Mouse (Mus musculus): ENCODE results near the gene Tmem179. TPM values are rescaled to one million over a fixed set of nuclear protein-coding genes. Genes with fewer than 3 reads are reported as not detected.
A peak's percentile ranks its signal among the peaks of the same experiment; 100 is the strongest.

The Tmem179 gene
- polyA plus RNA-seq, 1 experiment from 2014 or later, result 2.8 TPM

GRCm38 (mm10) chr12:112546110-112546509, 29.6 kb upstream of the Tmem179 start:
- Histone ChIP-seq H3K9me3 (replicated peaks) (no peaks in the 10 kb centered on the region), H3K4me3 (no peak overlapping the region), H3K27me3 (ENCODE audit: low read depth, poor library complexity, severe bottlenecking) (peaks cover 18% of the 10 kb centered on the region), H3K36me3 (no peaks in the 10 kb centered on the region), H3K27ac (replicated peaks) (no peak overlapping the region; the same call in 1 of the 2 replicates), H3K4me1 (peaks cover 65% of the 10 kb centered on the region)
- WGBS, result 91% methylated on average over 8 of the region's 8 CpGs
- no peak for DNase-seq (ENCODE audit: low spot score)

- 31% methylated on average over 12 of the region's 12 CpGs for WGBS
- DNase-seq (ENCODE audit: low spot score), result peak; percentile 33
- Histone ChIP-seq H3K36me3 (no peaks in the 10 kb centered on the region), H3K4me1 (peaks cover 66% of the 10 kb centered on the region), H3K9me3 (replicated peaks) (no peaks in the 10 kb centered on the region), H3K27me3 (ENCODE audit: low read depth, poor library complexity, severe bottlenecking) (peaks cover 21% of the 10 kb centered on the region), H3K27ac (replicated peaks) (peak overlapping the region; percentile 76), H3K4me3 (no peak overlapping the region)
Measured at GRCm38 (mm10) chr12:112544946-112545701, 28.6 kb upstream of the Tmem179 start.

GRCm38 (mm10) chr12:112543941-112544340, 27.4 kb upstream of the Tmem179 start:
- WGBS, result 77% methylated on average over 9 of the region's 9 CpGs
- H3K4me3 ChIP-seq, result no peak overlapping the region
- H3K4me1 ChIP-seq, result peaks cover 65% of the 10 kb centered on the region
- H3K9me3 ChIP-seq (replicated peaks), result no peaks in the 10 kb centered on the region
- no peak for DNase-seq (ENCODE audit: low spot score)
- peaks cover 31% of the 10 kb centered on the region for H3K27me3 ChIP-seq (ENCODE audit: low read depth, poor library complexity, severe bottlenecking)
- H3K36me3 ChIP-seq, result no peaks in the 10 kb centered on the region
- H3K27ac ChIP-seq (replicated peaks), result 0 out of 2 replicates have a peak overlapping the region, but pooled peaks have one; percentile 20

GRCm38 (mm10) chr12:112542920-112543300, 26.4 kb upstream of the Tmem179 start:
- Histone ChIP-seq H3K27ac (replicated peaks) (peak overlapping the region; percentile 80), H3K4me3 (peak overlapping the region; percentile 9; the same call in 1 of the 2 replicates), H3K36me3 (no peaks in the 10 kb centered on the region), H3K27me3 (ENCODE audit: low read depth, poor library complexity, severe bottlenecking) (peaks cover 33% of the 10 kb centered on the region), H3K9me3 (replicated peaks) (no peaks in the 10 kb centered on the region), H3K4me1 (peaks cover 65% of the 10 kb centered on the region)
- DNase-seq (ENCODE audit: low spot score), result peak; percentile 93
- WGBS, result 5% methylated on average over 11 of the region's 11 CpGs

GRCm38 (mm10) chr12:112542257-112542919, 25.8 kb upstream of the Tmem179 start:
- peaks cover 65% of the 10 kb centered on the region for H3K4me1 ChIP-seq
- H3K9me3 ChIP-seq (replicated peaks), result no peaks in the 10 kb centered on the region
- no peaks in the 10 kb centered on the region for H3K36me3 ChIP-seq
- WGBS, result 62% methylated on average over 13 of the region's 13 CpGs
- H3K27ac ChIP-seq (replicated peaks), result peak overlapping the region; percentile 80
- no peak for DNase-seq (ENCODE audit: low spot score)
- H3K4me3 ChIP-seq, result peak overlapping the region; percentile 9; the same call in 1 of the 2 replicates
- H3K27me3 ChIP-seq (ENCODE audit: low read depth, poor library complexity, severe bottlenecking), result peaks cover 33% of the 10 kb centered on the region

GRCm38 (mm10) chr12:112541483-112542091, 25.0 kb upstream of the Tmem179 start:
- no peaks in the 10 kb centered on the region for H3K36me3 ChIP-seq
- no peak overlapping the region; the same call in 1 of the 2 replicates for H3K4me3 ChIP-seq
- H3K9me3 ChIP-seq (replicated peaks), result no peaks in the 10 kb centered on the region
- peaks cover 33% of the 10 kb centered on the region for H3K27me3 ChIP-seq (ENCODE audit: low read depth, poor library complexity, severe bottlenecking)
- peak overlapping the region; percentile 80 for H3K27ac ChIP-seq (replicated peaks)
- DNase-seq (ENCODE audit: low spot score), result peak; percentile 23
- H3K4me1 ChIP-seq, result peaks cover 65% of the 10 kb centered on the region
- WGBS, result 31% methylated on average over 8 of the region's 8 CpGs

- Histone ChIP-seq H3K27ac (replicated peaks) (peak overlapping the region; percentile 18; the same call in 1 of the 2 replicates), H3K4me3 (no peak overlapping the region), H3K27me3 (ENCODE audit: low read depth, poor library complexity, severe bottlenecking) (peaks cover 33% of the 10 kb centered on the region), H3K4me1 (peaks cover 54% of the 10 kb centered on the region), H3K9me3 (replicated peaks) (no peaks in the 10 kb centered on the region), H3K36me3 (no peaks in the 10 kb centered on the region)
- no peak for DNase-seq (ENCODE audit: low spot score)
- WGBS, result 92% methylated on average over 12 of the region's 12 CpGs
Measured at GRCm38 (mm10) chr12:112540321-112540720, 23.8 kb upstream of the Tmem179 start.

GRCm38 (mm10) chr12:112539466-112539965, 23.0 kb upstream of the Tmem179 start:
- DNase-seq (ENCODE audit: low spot score), result no peak
- Histone ChIP-seq H3K36me3 (no peaks in the 10 kb centered on the region), H3K27ac (replicated peaks) (no peak overlapping the region), H3K4me1 (peaks cover 46% of the 10 kb centered on the region), H3K27me3 (ENCODE audit: low read depth, poor library complexity, severe bottlenecking) (peaks cover 34% of the 10 kb centered on the region), H3K4me3 (no peak overlapping the region), H3K9me3 (replicated peaks) (no peaks in the 10 kb centered on the region)
- 88% methylated on average over 7 of the region's 7 CpGs for WGBS

- 91% methylated on average over 9 of the region's 9 CpGs for WGBS
- H3K36me3 ChIP-seq, result no peaks in the 10 kb centered on the region
- H3K9me3 ChIP-seq (replicated peaks), result no peaks in the 10 kb centered on the region
- DNase-seq (ENCODE audit: low spot score), result no peak
- peaks cover 25% of the 10 kb centered on the region for H3K27me3 ChIP-seq (ENCODE audit: low read depth, poor library complexity, severe bottlenecking)
- no peak overlapping the region for H3K27ac ChIP-seq (replicated peaks)
- H3K4me1 ChIP-seq, result peaks cover 34% of the 10 kb centered on the region
- no peak overlapping the region for H3K4me3 ChIP-seq
Measured at GRCm38 (mm10) chr12:112538356-112538755, 21.8 kb upstream of the Tmem179 start.

- DNase-seq (ENCODE audit: low spot score), result no peak
- H3K9me3 ChIP-seq (replicated peaks), result no peaks in the 10 kb centered on the region
- no peak overlapping the region for H3K27ac ChIP-seq (replicated peaks)
- H3K27me3 ChIP-seq (ENCODE audit: low read depth, poor library complexity, severe bottlenecking), result peaks cover 22% of the 10 kb centered on the region
- 85% methylated on average over 6 of the region's 6 CpGs for WGBS
- no peak overlapping the region for H3K4me3 ChIP-seq
- H3K4me1 ChIP-seq, result peaks cover 23% of the 10 kb centered on the region
- no peaks in the 10 kb centered on the region for H3K36me3 ChIP-seq
Measured at GRCm38 (mm10) chr12:112537233-112537632, 20.7 kb upstream of the Tmem179 start.

- Histone ChIP-seq H3K27me3 (ENCODE audit: low read depth, poor library complexity, severe bottlenecking) (peaks cover 5% of the 10 kb centered on the region; the same call in 1 of the 2 replicates), H3K4me1 (no peaks in the 10 kb centered on the region), H3K36me3 (no peaks in the 10 kb centered on the region), H3K27ac (replicated peaks) (no peak overlapping the region), H3K4me3 (no peak overlapping the region), H3K9me3 (replicated peaks) (no peaks in the 10 kb centered on the region)
- DNase-seq (ENCODE audit: low spot score), result no peak
- 69% methylated on average over 4 of the region's 4 CpGs for WGBS
Measured at GRCm38 (mm10) chr12:112533758-112534157, 17.2 kb upstream of the Tmem179 start.

GRCm38 (mm10) chr12:112518105-112518504, 1.6 kb upstream of the Tmem179 start:
- Histone ChIP-seq H3K27ac (replicated peaks) (0 out of 2 replicates have a peak overlapping the region, but pooled peaks have one; percentile 23), H3K9me3 (replicated peaks) (no peaks in the 10 kb centered on the region), H3K27me3 (ENCODE audit: low read depth, poor library complexity, severe bottlenecking) (peaks cover 6% of the 10 kb centered on the region; the same call in 1 of the 2 replicates), H3K4me3 (no peak overlapping the region), H3K4me1 (peaks cover 36% of the 10 kb centered on the region), H3K36me3 (no peaks in the 10 kb centered on the region)
- DNase-seq (ENCODE audit: low spot score), result no peak
- 71% methylated on average over 4 of the region's 4 CpGs for WGBS

Data from midbrain, embryonic 10.5 days (tissue).